Mouse (Mus musculus) CH12.LX (cell line): ENCODE measurements at regions not wholly inside any gene's neighbourhood (a gene's known extent, or its start where the extent isn't known, plus 50 kb on each side); places are given as distances from the start of the nearest gene placed in this dataset.

ENCODE experiments used
- DNase-seq: peaks from one replicate; pipeline ENCODE4 v3.0.0-alpha.2; 2013; ENCODE audit errors: extremely low read depth
- H3K27ac ChIP-seq: 2 replicates; pipeline ENCODE4 v1.5.1; 2012; ENCODE audit warnings: low read depth, mild to moderate bottlenecking, control low read depth, moderate library complexity; ENCODE audit not compliant: insufficient read depth
- H3K27me3 ChIP-seq: replicated peaks from 2 replicates; pipeline ENCODE3; 2012; ENCODE audit warnings: inconsistent platforms
- H3K36me3 ChIP-seq, 2 experiments: replicated peaks in 1 of 2; 2 replicates each; pipeline versions ENCODE3 to v1.6.1; 2012; ENCODE audit warnings: inconsistent platforms in 1 of 2, low read length in 1 of 2, mild to moderate bottlenecking in 1 of 2, mixed read lengths in 1 of 2, moderate library complexity in 1 of 2; ENCODE audit not compliant: control insufficient read depth in 1 of 2, insufficient read depth in 1 of 2
- H3K4me1 ChIP-seq, 2 experiments: 2 replicates each; pipeline ENCODE4 v1.6.1; 2012; ENCODE audit warnings: inconsistent platforms in 1 of 2, moderate library complexity in 1 of 2; ENCODE audit not compliant: insufficient read depth in 2 of 2, control insufficient read depth in 1 of 2
- H3K4me2 ChIP-seq: 2 replicates; pipeline ENCODE4 v1.6.1; 2012; ENCODE audit warnings: low read depth, mild to moderate bottlenecking, control low read depth; ENCODE audit not compliant: poor library complexity, insufficient read depth, severe bottlenecking
- H3K4me3 ChIP-seq, 3 experiments: fragments of 150-350 bp in 1 of 3; sonication (generic) in 1 of 3; replicated peaks in 1 of 3; 2 replicates each; pipeline versions ENCODE3 to v1.5.1; 2011 to 2012; ENCODE audit warnings: low read depth in 2 of 3, low read length in 2 of 3, mild to moderate bottlenecking in 2 of 3, moderate library complexity in 2 of 3, control low read depth in 1 of 3, improper control_type of control experiment in 1 of 3, inconsistent platforms in 1 of 3, mixed read lengths in 1 of 3; ENCODE audit not compliant: poor library complexity in 1 of 3
- H3K79me2 ChIP-seq: replicated peaks from 2 replicates; pipeline ENCODE4 v1.6.1; 2012; ENCODE audit warnings: mild to moderate bottlenecking, moderate library complexity; ENCODE audit not compliant: control insufficient read depth, poor library complexity, insufficient read depth, severe bottlenecking; ENCODE audit errors: extremely low read depth
- H3K9ac ChIP-seq: 2 replicates; pipeline ENCODE4 v1.6.1; 2012; ENCODE audit warnings: low read depth, mild to moderate bottlenecking, control low read depth, moderate library complexity; ENCODE audit not compliant: insufficient read depth
- H3K9me3 ChIP-seq: replicated peaks from 2 replicates; pipeline ENCODE3; 2012; ENCODE audit warnings: low read length, inconsistent platforms, mixed read lengths
- BHLHE40 ChIP-seq: IDR thresholded peaks from 2 replicates; pipeline ENCODE4 v1.6.1; 2011; ENCODE audit warnings: mild to moderate bottlenecking, low read depth, low read length, improper control_type of control experiment
- CHD1 ChIP-seq: IDR thresholded peaks from 2 replicates; pipeline ENCODE4 v1.6.1; 2012; ENCODE audit warnings: low read depth, low read length, improper control_type of control experiment, inconsistent platforms
- CHD2 ChIP-seq: IDR thresholded peaks from 2 replicates; pipeline ENCODE4 v1.6.1; 2011; ENCODE audit warnings: low read length, improper control_type of control experiment
- CTCF ChIP-seq, 2 experiments: IDR thresholded peaks in 1 of 2; conservative IDR thresholded peaks in 1 of 2; 2 replicates each; pipeline ENCODE4 v1.5.1; 2011 to 2012; ENCODE audit warnings: low read depth in 2 of 2, low read length in 2 of 2, improper control_type of control experiment in 1 of 2, inconsistent platforms in 1 of 2, mild to moderate bottlenecking in 1 of 2, moderate library complexity in 1 of 2
- E2F4 ChIP-seq: IDR thresholded peaks from 2 replicates; pipeline ENCODE4 v1.6.1; 2011; ENCODE audit warnings: low read depth, low read length, improper control_type of control experiment; ENCODE audit not compliant: insufficient replicate concordance
- EP300 ChIP-seq: IDR thresholded peaks from 2 replicates; pipeline ENCODE4 v1.6.1; 2011; ENCODE audit warnings: low read length, improper control_type of control experiment
- ETS1 ChIP-seq: conservative IDR thresholded peaks from 2 replicates; pipeline ENCODE4 v1.6.1; 2012; ENCODE audit warnings: low read depth, mild to moderate bottlenecking, inconsistent platforms, low read length, improper control_type of control experiment, moderate library complexity
- HCFC1 ChIP-seq: IDR thresholded peaks from 2 replicates; pipeline ENCODE4 v1.6.1; 2012; ENCODE audit warnings: low read depth, mild to moderate bottlenecking, inconsistent platforms, low read length, improper control_type of control experiment
- IRF4 ChIP-seq: IDR thresholded peaks from 2 replicates; pipeline ENCODE4 v1.6.1; 2014; ENCODE audit warnings: low read depth, mild to moderate bottlenecking, inconsistent platforms, low read length, improper control_type of control experiment
- JUN ChIP-seq: IDR thresholded peaks from 2 replicates; pipeline ENCODE4 v1.6.1; 2011; ENCODE audit warnings: low read depth, mild to moderate bottlenecking, low read length, improper control_type of control experiment, moderate library complexity; ENCODE audit not compliant: insufficient read depth
- KAT2A ChIP-seq: IDR thresholded peaks from 2 replicates; pipeline ENCODE4 v1.6.1; 2012; ENCODE audit warnings: low read length, improper control_type of control experiment, inconsistent platforms; ENCODE audit not compliant: insufficient replicate concordance
- MAFK ChIP-seq: IDR thresholded peaks from 2 replicates; pipeline ENCODE4 v1.6.1; 2011; ENCODE audit warnings: low read length, improper control_type of control experiment; ENCODE audit not compliant: insufficient replicate concordance
- MEF2A ChIP-seq: IDR thresholded peaks from 2 replicates; pipeline ENCODE4 v1.6.1; 2014; ENCODE audit warnings: low read depth, mild to moderate bottlenecking, inconsistent platforms, low read length, improper control_type of control experiment, borderline replicate concordance
- MXI1 ChIP-seq: IDR thresholded peaks from 2 replicates; pipeline ENCODE4 v1.6.1; 2011; ENCODE audit warnings: mild to moderate bottlenecking, low read depth, low read length, improper control_type of control experiment
- MYC ChIP-seq: IDR thresholded peaks from 2 replicates; pipeline ENCODE4 v1.6.1; 2011; ENCODE audit warnings: low read depth, mild to moderate bottlenecking, improper control_type of control experiment, low read length
- NELFE ChIP-seq: IDR thresholded peaks from 2 replicates; pipeline ENCODE4 v1.6.1; 2011; ENCODE audit warnings: low read depth, low read length, improper control_type of control experiment
- PAX5 ChIP-seq: IDR thresholded peaks from 2 replicates; pipeline ENCODE4 v1.6.1; 2012; ENCODE audit warnings: low read length, inconsistent platforms, mixed read lengths
- POLR2A ChIP-seq: IDR thresholded peaks from 2 replicates; pipeline ENCODE4 v1.6.1; 2011; ENCODE audit warnings: low read depth, mild to moderate bottlenecking, improper control_type of control experiment, low read length
- POLR2AphosphoS2 ChIP-seq: IDR thresholded peaks from 2 replicates; pipeline ENCODE4 v1.6.1; 2011; ENCODE audit warnings: low read depth, low read length, improper control_type of control experiment
- SIN3A ChIP-seq: IDR thresholded peaks from 2 replicates; pipeline ENCODE4 v1.6.1; 2012; ENCODE audit warnings: low read length, improper control_type of control experiment, inconsistent platforms
- SMC3 ChIP-seq: IDR thresholded peaks from 2 replicates; pipeline ENCODE4 v1.6.1; 2011; ENCODE audit warnings: low read depth, low read length, improper control_type of control experiment
- TCF12 ChIP-seq: IDR thresholded peaks from 2 replicates; pipeline ENCODE4 v1.6.1; 2014; ENCODE audit warnings: low read depth, mild to moderate bottlenecking, inconsistent platforms, low read length, improper control_type of control experiment
- USF1 ChIP-seq: IDR thresholded peaks from 2 replicates; pipeline ENCODE4 v1.6.1; 2014; ENCODE audit warnings: low read depth, mild to moderate bottlenecking, inconsistent platforms, low read length, improper control_type of control experiment
- USF2 ChIP-seq: conservative IDR thresholded peaks from 2 replicates; pipeline ENCODE4 v1.6.1; 2011; ENCODE audit warnings: low read depth, low read length, improper control_type of control experiment
- ZC3H11A ChIP-seq: IDR thresholded peaks from 2 replicates; pipeline ENCODE4 v1.6.1; 2012; ENCODE audit warnings: low read depth, mild to moderate bottlenecking, inconsistent platforms, low read length, improper control_type of control experiment
- ZKSCAN1 ChIP-seq: IDR thresholded peaks from 2 replicates; pipeline ENCODE4 v1.6.1; 2012; ENCODE audit warnings: low read depth, inconsistent platforms, low read length, improper control_type of control experiment, borderline replicate concordance
- dilution Hi-C: fragments of 300-500 bp; cut with MboI; formaldehyde crosslinking; loops from 2 replicates; pipeline ENCODE4 v1.14.3; 2020; ENCODE audit warnings: low sequenced_read_pairs; ENCODE audit not compliant: extremely low pct_unique_long_range_greater_than_20kb, extremely low pct_ligation_motif_present
- in situ Hi-C: fragments of 300-500 bp; cut with MboI; formaldehyde crosslinking; loops from 3 replicates; pipeline ENCODE4 v1.14.3; 2019; ENCODE audit warnings: low sequenced_read_pairs, low pct_ligation_motif_present, low pct_unique_long_range_greater_than_20kb, mixed read lengths

DNA sequence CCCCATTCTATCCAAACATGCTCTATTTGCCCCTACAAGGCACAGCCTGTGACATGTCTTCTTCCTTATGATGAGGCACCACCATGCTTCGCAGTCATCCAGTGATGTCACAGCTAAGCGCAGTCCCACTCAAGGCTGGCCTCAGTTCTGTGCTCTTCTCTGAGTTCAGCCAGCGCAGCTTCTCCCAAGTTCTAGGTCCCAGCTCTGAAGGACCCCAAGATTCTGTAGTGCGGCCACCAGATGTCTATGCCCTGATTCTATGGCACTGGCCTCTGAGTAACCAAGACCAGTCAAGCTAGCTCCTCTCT, 443.2 kb upstream of the Smim15 start:
- no peaks in the 10 kb centered on the region for H3K36me3 ChIP-seq
- H3K27me3 ChIP-seq = peaks cover 2% of the 10 kb centered on the region
- DNase-seq = no peak
- no peak for TF ChIP-seq IRF4
- no peak for TF ChIP-seq E2F4
- no peak for TF ChIP-seq POLR2A
- no peak for TF ChIP-seq USF1
- no peak for TF ChIP-seq HCFC1
- no peak for TF ChIP-seq SIN3A
- no peak for TF ChIP-seq BHLHE40
- TF ChIP-seq MAFK = no peak
- TF ChIP-seq NELFE = no peak
- TF ChIP-seq MEF2A = no peak
- TF ChIP-seq EP300 = no peak
- TF ChIP-seq JUN = no peak
- TF ChIP-seq KAT2A = no peak
- TF ChIP-seq PAX5 = no peak
- no peak for TF ChIP-seq ZC3H11A
- TF ChIP-seq MYC = no peak
- no peak for TF ChIP-seq ZKSCAN1
- no peak for TF ChIP-seq CTCF (conservative IDR thresholded peaks at IDR 0.05 in 1 of 2, IDR thresholded peaks at IDR 0.05 in 1 of 2; ENCODE audit: low read depth in 2 of 2, low read length in 2 of 2)
- TF ChIP-seq TCF12 = no peak
- H3K4me3 ChIP-seq = no peak overlapping the region
- H3K27ac ChIP-seq = no peak overlapping the region
- in situ Hi-C loops = no loop called here
- H3K4me1 ChIP-seq = no peaks in the 10 kb centered on the region
- no peak overlapping the region for H3K4me2 ChIP-seq
- H3K9ac ChIP-seq = no peak overlapping the region
- dilution Hi-C loops = no loop called here
- peaks cover 2% of the 10 kb centered on the region for H3K9me3 ChIP-seq
- no peaks in the 10 kb centered on the region for H3K79me2 ChIP-seq

DNA sequence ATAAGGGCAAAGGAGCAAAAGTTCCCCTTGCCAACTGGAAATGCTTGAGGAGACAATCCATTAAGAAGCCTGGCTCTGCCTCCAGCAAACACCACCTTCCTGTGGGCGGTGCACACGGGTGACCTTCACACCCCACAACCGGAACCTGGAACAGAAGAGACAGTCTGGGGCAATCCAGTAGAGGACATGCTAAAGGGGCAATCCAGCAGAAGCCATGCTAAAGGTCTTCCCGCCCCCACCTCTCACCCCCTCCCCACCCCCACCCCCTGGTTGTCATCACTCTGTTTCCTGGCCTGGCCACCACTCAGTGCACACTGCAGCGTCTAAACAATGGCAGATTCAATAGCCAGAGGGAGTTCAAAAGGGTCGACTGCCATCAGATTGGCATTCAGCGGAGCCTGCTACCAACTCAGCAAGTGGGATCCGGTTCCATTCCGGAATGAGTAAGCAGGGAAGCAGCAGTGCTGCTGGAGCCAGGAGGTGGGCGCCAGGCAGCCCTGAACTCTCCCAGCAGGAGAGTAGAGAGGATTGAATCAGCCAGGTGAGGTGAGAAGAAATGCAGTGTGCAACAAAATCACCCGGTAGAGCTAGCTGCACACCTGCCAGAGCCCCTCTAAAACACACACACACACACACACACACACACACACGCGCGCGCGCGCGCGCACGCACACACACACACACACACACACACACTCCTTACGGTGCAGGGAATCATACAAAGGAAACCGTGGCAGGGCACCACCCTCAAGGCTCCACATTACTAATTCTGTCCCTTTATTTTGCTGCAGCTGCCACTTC, 443.7 kb upstream of the Smim15 start:
- no peak overlapping the region for H3K9ac ChIP-seq
- in situ Hi-C loops (no loop called here), dilution Hi-C loops (no loop called here)
- no peak overlapping the region for H3K27ac ChIP-seq
- no peak for DNase-seq
- no peaks in the 10 kb centered on the region for H3K36me3 ChIP-seq
- H3K4me2 ChIP-seq = no peak overlapping the region
- peaks cover 2% of the 10 kb centered on the region for H3K27me3 ChIP-seq
- H3K4me3 ChIP-seq = no peak overlapping the region
- no peak for TF ChIP-seq USF2
- no peak for TF ChIP-seq MXI1
- TF ChIP-seq EP300 = no peak
- TF ChIP-seq ETS1 = no peak
- no peak for TF ChIP-seq POLR2AphosphoS2
- TF ChIP-seq CHD1 = no peak
- TF ChIP-seq SMC3 = no peak
- TF ChIP-seq CHD2 = no peak
- TF ChIP-seq HCFC1 = no peak
- TF ChIP-seq POLR2A = no peak
- TF ChIP-seq, all 38 proteins: peak for 0
- Histone ChIP-seq H3K79me2 (no peaks in the 10 kb centered on the region), H3K4me1 (no peaks in the 10 kb centered on the region), H3K9me3 (peaks cover 2% of the 10 kb centered on the region)
